Mouse (Mus musculus) CD4-positive, CD25-positive, alpha-beta regulatory T cell, adult 2 months (primary cell): ENCODE data around the gene Mast1.
A peak's percentile ranks its signal among the peaks of the same experiment; 100 is the strongest.

ENCODE experiments used
- DNase-seq: peaks from one replicate; pipeline ENCODE4 v3.0.0-alpha.2; 2012; ENCODE audit warnings: low read depth, low spot score

Gene Mast1

GRCm38 (mm10) chr8:84944478-84945160 lies 7.5 kb upstream of the Mast1 start:
- peak; percentile 61 for DNase-seq

GRCm38 (mm10) chr8:84943699-84944098 lies 6.5 kb upstream of the Mast1 start:
- DNase-seq, result no peak

DNA sequence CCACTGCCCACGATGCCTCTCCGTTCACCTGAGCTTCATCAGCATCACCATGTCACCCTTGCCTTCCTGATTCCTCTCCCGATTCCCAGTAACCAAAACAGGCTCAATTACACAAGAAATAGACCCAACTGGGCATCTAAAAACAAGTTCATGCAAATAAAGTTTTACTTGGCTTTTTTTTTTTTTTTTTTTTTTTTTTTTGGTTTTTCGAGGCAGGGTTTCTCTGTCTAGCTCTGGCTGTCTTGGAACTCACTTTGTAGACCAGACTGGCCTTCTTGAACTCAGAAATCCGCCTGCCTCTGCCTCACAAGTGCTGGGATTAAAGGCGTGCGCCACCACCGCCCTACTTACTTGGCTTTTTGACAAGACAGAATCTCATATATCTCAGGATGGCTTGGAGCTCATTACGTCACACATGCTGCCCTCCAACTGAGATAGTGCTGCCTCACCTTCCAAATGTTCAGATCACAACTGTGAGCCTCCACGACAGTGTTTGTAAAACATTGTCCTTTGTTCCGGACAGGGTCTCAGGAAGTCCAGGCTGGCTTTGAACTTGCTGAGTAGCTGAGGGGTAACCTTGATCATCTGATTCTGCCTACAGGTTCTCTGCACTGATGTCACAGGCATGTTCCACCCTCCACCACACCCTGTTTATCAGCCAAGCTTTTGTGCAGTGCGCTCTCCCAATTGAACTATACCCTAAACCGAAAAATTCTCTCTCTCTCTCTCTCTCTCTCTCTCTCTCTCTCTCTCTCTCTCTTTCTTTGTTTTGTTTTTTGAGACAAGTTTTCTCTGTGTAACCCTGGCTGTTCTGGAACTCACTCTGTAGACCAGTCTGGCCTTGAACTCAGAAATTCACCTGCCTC lies 694 bp upstream of the Mast1 start:
- DNase-seq, result no peak

DNA sequence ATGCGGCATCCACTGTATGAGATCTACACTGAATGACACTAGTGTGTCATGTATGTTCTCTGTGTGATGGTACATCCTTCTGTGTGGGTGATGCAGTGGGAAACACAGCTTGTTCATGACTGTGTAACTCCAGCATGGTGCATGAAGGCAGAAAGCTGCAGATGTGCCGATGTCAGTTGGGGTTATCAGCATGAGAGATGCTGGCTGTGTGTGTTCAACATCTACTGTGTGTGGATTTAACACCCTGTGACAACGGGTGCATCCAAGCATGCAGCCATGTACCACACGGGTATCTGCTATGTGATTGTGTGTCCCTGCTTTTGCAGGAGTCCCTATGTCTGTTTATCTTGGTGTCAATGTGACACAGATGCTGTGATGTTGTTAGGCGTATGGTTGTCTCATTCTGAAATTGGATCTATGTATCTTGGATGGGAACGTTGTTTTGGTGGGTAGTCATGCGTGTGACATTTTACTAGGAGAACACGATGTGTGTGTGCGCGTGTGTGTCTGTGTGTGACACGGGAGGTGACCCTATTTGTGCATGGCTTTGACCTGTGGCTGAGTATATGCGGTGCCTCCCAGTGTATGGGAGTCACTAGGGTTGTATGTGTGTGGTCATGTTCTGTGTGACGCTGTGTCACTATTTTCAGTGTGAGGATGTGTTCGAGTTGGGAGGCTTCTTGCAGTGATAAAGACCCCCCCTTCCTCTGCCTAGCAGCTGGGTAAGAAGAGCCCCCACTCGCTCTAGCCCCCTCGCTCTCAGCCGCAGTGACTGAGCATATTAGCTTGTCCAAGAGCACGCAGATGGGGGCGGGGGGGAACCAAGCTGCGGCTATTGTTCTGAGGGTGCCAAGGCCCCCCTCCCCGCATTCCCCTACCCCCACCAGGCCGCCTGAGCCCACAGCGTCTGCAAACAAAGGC lies 858 bp downstream of the Mast1 start:
- no peak for DNase-seq

GRCm38 (mm10) chr8:84935489-84935888 lies 1.7 kb downstream of the Mast1 start:
- DNase-seq, result no peak

- DNase-seq, result peak; percentile 55
Measured at GRCm38 (mm10) chr8:84934860-84935259, 2.3 kb downstream of the Mast1 start.

DNA sequence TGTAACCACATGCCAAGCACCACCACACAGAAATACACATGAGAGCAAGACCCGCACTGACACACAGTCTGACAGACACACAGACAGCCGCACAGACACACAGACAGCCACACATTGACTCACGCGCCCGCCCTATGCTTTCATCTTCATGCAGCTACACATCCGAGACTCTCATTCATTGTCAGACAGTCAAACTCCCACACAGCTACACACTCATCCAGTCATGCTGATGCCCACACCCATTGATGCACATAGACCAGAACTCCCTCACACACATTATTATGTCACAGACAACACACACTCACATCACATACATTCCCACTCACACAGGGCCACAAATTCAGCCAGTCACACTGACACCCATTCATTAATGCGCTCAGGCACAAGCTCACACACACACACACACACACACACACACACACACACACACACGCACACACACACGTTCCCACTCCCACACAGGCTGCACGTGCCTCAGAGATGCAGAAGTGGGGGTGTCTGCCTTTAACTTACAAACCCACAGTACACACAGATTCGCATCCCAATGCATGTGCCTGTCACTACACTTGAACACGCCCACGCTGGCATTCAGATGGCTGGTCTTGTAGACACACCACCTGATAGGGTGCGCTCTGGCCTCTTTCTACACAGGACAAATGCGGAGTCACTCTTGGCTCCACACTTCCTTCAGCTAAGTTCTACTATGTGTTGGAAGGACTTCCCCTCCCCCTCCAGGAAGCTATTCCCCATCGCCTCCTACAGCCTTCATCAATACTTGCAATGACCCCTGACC lies 3.2 kb downstream of the Mast1 start:
- DNase-seq, result no peak

- DNase-seq, result no peak
Measured at GRCm38 (mm10) chr8:84930582-84930981, 6.6 kb downstream of the Mast1 start.

- peak; percentile 82 for DNase-seq
Measured at GRCm38 (mm10) chr8:84928456-84929306, 8.5 kb downstream of the Mast1 start.

DNA sequence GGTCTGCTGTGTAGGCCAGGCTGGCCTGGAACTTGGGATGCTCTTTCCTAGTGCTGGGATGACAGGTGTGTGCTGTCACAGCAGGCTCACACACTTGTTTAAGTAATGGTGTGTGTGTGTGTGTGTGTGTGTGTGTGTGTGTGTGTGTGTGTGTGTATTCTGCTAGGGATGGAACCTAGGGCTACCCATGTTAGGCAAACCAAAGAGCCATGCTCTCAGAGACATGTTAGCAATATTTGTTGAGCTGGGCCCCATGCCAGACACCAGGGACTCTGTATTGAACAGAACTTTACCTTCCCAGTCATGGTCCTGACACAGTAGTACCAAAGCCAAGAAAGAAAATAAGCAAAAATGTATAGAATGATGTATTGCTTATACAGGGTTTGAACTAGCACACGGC lies 9.6 kb downstream of the Mast1 start:
- DNase-seq, result no peak

- no peak for DNase-seq
Measured at GRCm38 (mm10) chr8:84925557-84925956, 11.6 kb downstream of the Mast1 start.

GRCm38 (mm10) chr8:84921596-84921995 lies 15.6 kb downstream of the Mast1 start:
- no peak for DNase-seq

DNA sequence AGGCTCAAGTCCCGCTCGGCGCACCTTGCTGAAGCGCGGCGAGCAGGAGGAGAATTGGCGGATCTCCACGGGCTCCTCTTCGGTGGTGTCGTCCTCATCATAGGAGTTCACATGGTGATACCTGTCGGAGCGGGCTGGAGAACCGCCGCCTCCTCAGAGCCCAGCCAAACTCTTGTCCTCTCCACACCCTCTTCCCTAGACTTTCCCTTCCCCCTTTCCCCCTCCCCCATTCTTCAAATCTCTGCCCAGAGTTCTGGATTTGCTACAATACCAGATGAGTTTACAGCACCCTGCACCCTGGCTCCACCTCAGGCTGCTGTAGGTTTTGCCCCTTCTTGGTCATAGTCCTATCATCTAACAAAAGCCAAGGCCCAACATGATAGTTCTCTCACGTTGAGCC lies 18.5 kb downstream of the Mast1 start:
- no peak for DNase-seq

DNA sequence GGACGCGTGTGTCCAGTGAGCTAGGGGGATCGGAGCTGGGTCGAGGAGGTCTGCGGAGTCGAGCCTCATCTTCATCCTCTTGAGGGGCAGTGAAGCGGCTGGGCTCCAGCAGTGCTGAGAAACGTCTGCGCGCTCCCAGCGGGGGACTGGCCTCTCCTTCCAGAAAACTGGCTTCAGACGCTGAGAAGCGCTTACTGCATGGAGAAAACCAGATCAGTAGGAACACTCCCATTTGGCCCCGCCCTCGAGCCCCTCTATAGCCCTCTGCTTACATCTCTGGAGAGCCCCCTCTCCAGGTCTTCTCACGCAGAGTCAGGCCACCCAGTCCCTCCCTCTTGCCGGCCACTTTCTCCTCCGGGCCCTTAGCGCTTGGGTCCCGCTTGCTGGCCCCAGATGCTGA lies 19.4 kb downstream of the Mast1 start:
- no peak for DNase-seq

DNA sequence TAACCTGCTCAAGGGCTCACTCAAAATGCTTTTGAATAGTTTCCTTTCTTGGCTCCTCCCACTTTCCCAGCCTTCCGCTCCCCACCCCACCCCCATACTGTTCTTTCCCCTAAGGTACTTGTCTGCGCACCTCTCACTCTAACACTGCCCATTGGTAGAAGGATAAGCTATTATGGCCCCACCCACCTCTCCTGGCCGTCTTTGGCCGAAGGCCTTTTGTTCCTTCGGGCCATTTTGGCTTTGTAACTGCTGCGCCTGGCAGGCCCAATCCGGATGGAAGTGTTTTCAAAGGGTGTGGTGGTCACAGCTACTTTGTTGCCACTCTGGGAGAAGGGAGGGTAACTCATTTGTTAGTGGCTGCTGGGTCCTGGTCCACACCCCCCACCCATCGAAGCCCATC lies 21.9 kb downstream of the Mast1 start:
- no peak for DNase-seq

DNA sequence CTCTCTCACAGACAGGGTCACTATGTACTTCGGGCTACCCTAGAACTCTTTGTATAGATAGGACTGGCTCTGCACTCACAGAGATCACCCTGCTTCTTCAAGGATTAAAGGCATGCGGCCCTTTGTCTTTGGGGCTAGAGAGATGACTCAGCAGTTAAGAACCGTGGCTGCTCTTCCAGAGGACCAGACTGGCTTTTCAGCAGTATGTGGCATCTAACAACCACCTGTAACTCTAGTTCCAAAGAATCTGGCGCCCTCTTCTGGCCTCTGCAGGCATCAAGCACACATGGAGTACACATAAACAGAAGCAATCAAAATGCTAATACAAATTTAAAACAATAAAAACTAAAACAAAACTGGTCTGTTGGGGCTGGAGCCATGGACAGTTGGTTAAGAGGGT lies 23.2 kb downstream of the Mast1 start:
- DNase-seq, result peak; percentile 77

- no peak for DNase-seq
Measured at GRCm38 (mm10) chr8:84913502-84913900, 23.7 kb downstream of the Mast1 start.

GRCm38 (mm10) chr8:84912895-84913501 lies 24.2 kb downstream of the Mast1 start:
- DNase-seq, result peak; percentile 93

DNA sequence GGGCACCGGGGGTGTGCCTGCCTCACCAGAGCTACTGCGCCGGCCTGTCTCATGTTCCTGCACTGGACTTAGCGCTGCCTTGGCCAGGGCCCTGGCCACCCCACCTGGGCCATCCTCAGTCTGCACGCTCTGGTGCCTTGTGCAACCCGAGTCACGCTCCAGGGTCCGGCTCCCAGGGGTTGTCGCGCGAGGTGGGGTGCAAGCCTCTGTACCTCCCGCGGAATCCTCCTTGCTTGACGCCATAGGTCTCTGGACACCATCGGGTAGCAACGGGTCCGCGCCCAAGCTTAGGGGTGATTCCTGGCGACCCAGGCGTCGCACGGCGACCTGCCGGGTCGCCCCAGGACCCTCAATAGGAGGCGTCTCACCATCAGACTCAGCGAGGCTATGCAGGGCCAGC lies 24.8 kb downstream of the Mast1 start:
- peak; percentile 16 for DNase-seq

GRCm38 (mm10) chr8:84911854-84912253 lies 25.3 kb downstream of the Mast1 start:
- DNase-seq, result no peak
